Comparison of ENCODE assay signal across 8 mouse cellular contexts in the genomic region with DNA sequence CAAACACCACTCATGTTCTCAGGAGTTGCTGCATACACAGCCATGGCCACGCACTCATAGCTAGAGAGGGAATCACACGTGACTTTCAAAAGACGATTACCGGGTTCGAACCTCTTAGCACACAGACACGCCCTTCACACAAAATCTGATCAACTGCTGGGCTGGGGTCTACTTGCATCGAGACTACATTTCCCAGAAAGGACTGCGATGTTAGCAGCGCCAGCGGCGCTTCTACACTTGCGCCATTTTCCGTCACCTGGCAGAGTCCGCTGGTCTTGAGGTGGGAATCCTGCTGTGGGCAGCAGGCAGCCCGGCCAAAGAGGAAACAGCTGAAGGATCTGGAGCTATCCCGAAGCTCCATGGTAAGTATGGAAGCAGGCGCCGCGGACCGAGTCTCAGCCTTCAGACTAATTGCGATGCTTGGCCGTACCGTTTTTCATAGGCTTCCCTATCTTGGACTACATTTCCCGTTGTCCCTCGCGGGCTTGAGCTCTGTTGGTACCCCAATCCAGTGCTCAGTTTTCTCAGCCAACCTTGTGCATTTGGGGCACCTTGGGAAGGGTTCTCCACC. TPM values are rescaled to one million over a fixed set of nuclear protein-coding genes. Genes with fewer than 3 reads are reported as not detected.
A peak's percentile ranks its signal among the peaks of the same experiment; 100 is the strongest.
DNase-seq lines count a peak whose midpoint lies in the region; ATAC-seq lines count a peak whose summit lies in the region.

Gene Gm3854, plus strand, starts transcription at position 259 of the 571 bp plus-strand sequence.

- under 1% methylated on average over 26 of the region's 26 CpGs for WGBS in hindbrain, embryonic 15.5 days

- peak within 1 kb of the TSS; percentile 94 for H3K27ac ChIP-seq in hindbrain, embryonic 15.5 days (replicated peaks)

- no peaks in the 10 kb centered on the region for H3K27me3 ChIP-seq in hindbrain, embryonic 15.5 days

- H3K9ac ChIP-seq in hindbrain, embryonic 15.5 days: peak within 1 kb of the TSS; percentile 72

- H3K4me2 ChIP-seq in hindbrain, embryonic 15.5 days: peak within 1 kb of the TSS; percentile 63

- DNase-seq in ZHBTc4 (ENCODE audit: low read depth, low spot score): peak; percentile 89
- DNase-seq in cerebellum, postnatal 25 days: peak; percentile 86 to 88
- DNase-seq in frontal cortex, postnatal 25 days (ENCODE audit: low spot score in 2 of 2): peak; percentile 68 to 71
- peak; percentile 67 to 84 for DNase-seq in layer of hippocampus, postnatal 25 days (ENCODE audit: extremely low spot score in 1 of 2, low spot score in 1 of 2)
- peak; percentile 47 for DNase-seq in lung, postnatal 10 days
- DNase-seq in retina, adult 2 months (ENCODE audit: low read depth, low spot score): peak; percentile 61
- peak; percentile 45 for DNase-seq in urinary bladder, postnatal 36 days (ENCODE audit: low spot score in 2 of 2)

- H3K4me1 ChIP-seq in hindbrain, embryonic 15.5 days (replicated peaks): peaks cover 7% of the 10 kb centered on the region

- no peaks in the 10 kb centered on the region for H3K9me3 ChIP-seq in hindbrain, embryonic 15.5 days

- no peaks in the 10 kb centered on the region for H3K36me3 ChIP-seq in hindbrain, embryonic 15.5 days

- peak; percentile 94 for ATAC-seq in hindbrain, embryonic 15.5 days (ENCODE audit: low FRiP score, low read depth)

- H3K4me3 ChIP-seq in hindbrain, embryonic 15.5 days: peak within 1 kb of the TSS; percentile 73

RNA-seq across cellular contexts. Expression of gene Gm3854, which starts in this region (rescaled TPM):
- polyA plus RNA-seq in hindbrain, embryonic 15.5 days (2015; fragmentation: Nextera tagmentation; extraction: Ambion mirVana): 8.1 and 8.5 TPM in 2 replicates
- total RNA-seq in layer of hippocampus, postnatal 25 days (2021): 1 to 10 TPM; 5.8 to 6.7 TPM

Comparison
In these comparisons a context has a peak if more than half of its experiments do, and no peak if none do; other contexts are left out.
1. Peak in every context shown above with its lines: DNase-seq, ATAC-seq, H3K4me3 ChIP-seq and H3K27ac ChIP-seq.